Comparison of ENCODE assay signal across 8 mouse cellular contexts in the genomic region with DNA sequence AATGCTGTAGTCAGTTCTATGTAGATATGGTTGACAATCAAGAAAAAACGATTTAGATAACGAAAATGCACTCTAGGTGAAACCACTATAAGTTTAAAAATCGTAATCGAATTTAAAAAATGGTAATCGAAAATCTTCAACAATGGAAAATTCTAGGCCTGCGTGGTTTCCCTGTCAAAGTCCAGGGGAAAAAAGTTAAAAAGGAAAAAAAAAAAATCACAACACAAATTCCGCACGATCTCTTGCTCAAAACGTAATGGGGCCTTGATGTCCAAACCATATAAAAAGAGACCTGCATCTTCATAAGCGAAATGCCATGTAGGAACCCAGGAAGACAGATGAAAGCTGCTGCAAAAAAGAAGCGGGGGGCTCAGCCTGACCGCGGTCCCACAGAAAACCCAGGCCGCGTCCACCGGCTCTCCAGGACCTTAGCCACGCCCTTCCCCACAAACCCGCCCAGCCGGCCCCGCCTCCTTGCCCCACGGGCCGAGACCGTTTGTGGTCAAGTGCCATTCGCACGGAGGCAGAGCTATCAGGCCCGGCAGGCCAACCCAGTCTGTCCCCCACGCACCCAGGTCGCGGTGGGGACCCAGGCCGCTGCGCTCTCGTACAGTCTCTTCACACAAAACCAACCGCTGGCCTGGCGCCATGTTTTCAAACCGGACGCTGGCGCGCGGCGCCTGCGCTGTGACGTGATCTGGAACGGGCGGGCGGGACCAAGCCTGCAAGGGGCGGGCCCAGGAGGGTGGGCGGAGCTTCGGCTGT. TPM values are rescaled to one million over a fixed set of nuclear protein-coding genes. Genes with fewer than 3 reads are reported as not detected.
A peak's percentile ranks its signal among the peaks of the same experiment; 100 is the strongest.
DNase-seq lines count a peak whose midpoint lies in the region; ATAC-seq and TF ChIP-seq lines count a peak whose summit lies in the region.

A gene (minus strand): TSS at position 687 of the 765 bp plus-strand sequence.

- H3K4me3 ChIP-seq in heart, embryonic 10.5 days, result peak within 1 kb of the TSS; percentile 95
- H3K4me3 ChIP-seq in kidney, embryonic 14.5 days (ENCODE audit: low read length), result peak within 1 kb of the TSS; percentile 86
- H3K4me3 ChIP-seq in limb, embryonic 15.5 days, result peak within 1 kb of the TSS; percentile 87
- peak within 1 kb of the TSS; percentile 91 for H3K4me3 ChIP-seq in midbrain, postnatal 0 days (ENCODE audit: low read depth, low read length)

- H3K4me2 ChIP-seq in kidney, embryonic 14.5 days (replicated peaks; ENCODE audit: low read depth, low read length), result peak within 1 kb of the TSS; percentile 47
- peak within 1 kb of the TSS; percentile 52 for H3K4me2 ChIP-seq in limb, embryonic 15.5 days
- peak within 1 kb of the TSS; percentile 64 for H3K4me2 ChIP-seq in midbrain, postnatal 0 days (ENCODE audit: low read depth, low read length, poor library complexity, severe bottlenecking)

- ATAC-seq in erythroblast, adult 5-6 weeks (replicated peaks; ENCODE audit: low FRiP score, poor library complexity, severe bottlenecking), result peak; percentile 96
- peak; percentile 99 for ATAC-seq in kidney, embryonic 14.5 days (ENCODE audit: low FRiP score, low TSS enrichment)
- peak; percentile 94 for ATAC-seq in limb, embryonic 15.5 days (ENCODE audit: insufficient number of reproducible peaks, low FRiP score, low TSS enrichment, low read depth)
- ATAC-seq in midbrain, postnatal 0 days (ENCODE audit: low FRiP score), result peak; percentile 95

- H3K4me1 ChIP-seq in heart, embryonic 10.5 days, result no peaks in the 10 kb centered on the region
- H3K4me1 ChIP-seq in kidney, embryonic 14.5 days (ENCODE audit: control insufficient read depth, insufficient read depth, low read length), result no peaks in the 10 kb centered on the region
- H3K4me1 ChIP-seq in limb, embryonic 15.5 days, result no peaks in the 10 kb centered on the region
- H3K4me1 ChIP-seq in midbrain, postnatal 0 days (ENCODE audit: insufficient read depth, low read length), result no peaks in the 10 kb centered on the region

- peak; percentile 95 for DNase-seq in B cell, adult 2 months
- peak; percentile 95 for DNase-seq in brain, embryonic 14.5 days (ENCODE audit: low read depth)
- peak; percentile 96 for DNase-seq in heart, embryonic 10.5 days (ENCODE audit: low spot score)
- peak; percentile 92 for DNase-seq in midbrain, postnatal 0 days (ENCODE audit: low spot score)
- peak; percentile 96 to 98 for DNase-seq in spleen, postnatal 10 days (ENCODE audit: low spot score in 2 of 2)

- peak within 1 kb of the TSS; percentile 98 for H3K27ac ChIP-seq in heart, embryonic 10.5 days
- peak within 1 kb of the TSS; percentile 87 for H3K27ac ChIP-seq in kidney, embryonic 14.5 days (ENCODE audit: low read depth, low read length)
- peak within 1 kb of the TSS; percentile 92 for H3K27ac ChIP-seq in limb, embryonic 15.5 days
- H3K27ac ChIP-seq in midbrain, postnatal 0 days (ENCODE audit: low read depth, low read length), result no peak within 1 kb of the TSS

- no peak for TF ChIP-seq CTCF in brain, embryonic 14.5 days (IDR thresholded peaks at IDR 0.05; ENCODE audit: borderline replicate concordance, extremely low read depth, insufficient read depth, insufficient read length)
- TF ChIP-seq CTCF in midbrain, postnatal 0 days (IDR thresholded peaks at IDR 0.05), result no peak

- no peaks in the 10 kb centered on the region for H3K27me3 ChIP-seq in heart, embryonic 10.5 days (ENCODE audit: insufficient read depth, poor library complexity, severe bottlenecking)
- H3K27me3 ChIP-seq in kidney, embryonic 14.5 days (ENCODE audit: control insufficient read depth, insufficient read depth, low read length), result no peaks in the 10 kb centered on the region
- H3K27me3 ChIP-seq in limb, embryonic 15.5 days, result no peaks in the 10 kb centered on the region
- H3K27me3 ChIP-seq in midbrain, postnatal 0 days (ENCODE audit: insufficient read depth, low read length), result no peaks in the 10 kb centered on the region

- H3K9me3 ChIP-seq in heart, embryonic 10.5 days, result no peaks in the 10 kb centered on the region
- no peaks in the 10 kb centered on the region for H3K9me3 ChIP-seq in kidney, embryonic 14.5 days (ENCODE audit: control insufficient read depth, low read length)
- H3K9me3 ChIP-seq in limb, embryonic 15.5 days, result no peaks in the 10 kb centered on the region
- H3K9me3 ChIP-seq in midbrain, postnatal 0 days (ENCODE audit: low read length), result no peaks in the 10 kb centered on the region

- peaks cover 15% of the 10 kb centered on the region for H3K36me3 ChIP-seq in heart, embryonic 10.5 days
- H3K36me3 ChIP-seq in kidney, embryonic 14.5 days (ENCODE audit: control insufficient read depth, insufficient read depth, low read length), result peaks cover 12% of the 10 kb centered on the region; the same call in 1 of the 2 replicates
- peaks cover 9% of the 10 kb centered on the region; the same call in 1 of the 2 replicates for H3K36me3 ChIP-seq in limb, embryonic 15.5 days
- H3K36me3 ChIP-seq in midbrain, postnatal 0 days (ENCODE audit: insufficient read depth, low read length), result no peaks in the 10 kb centered on the region

- WGBS in heart, embryonic 10.5 days, result 4% methylated on average over 48 of the region's 48 CpGs
- WGBS in kidney, embryonic 14.5 days, result 4% methylated on average over 48 of the region's 48 CpGs
- 3% methylated on average over 48 of the region's 48 CpGs for WGBS in limb, embryonic 15.5 days
- 3% methylated on average over 48 of the region's 48 CpGs for WGBS in midbrain, postnatal 0 days

- peak within 1 kb of the TSS; percentile 82 for H3K9ac ChIP-seq in kidney, embryonic 14.5 days (ENCODE audit: low read depth, low read length)
- H3K9ac ChIP-seq in limb, embryonic 15.5 days, result peak within 1 kb of the TSS; percentile 75
- H3K9ac ChIP-seq in midbrain, postnatal 0 days (replicated peaks; ENCODE audit: low read length, poor library complexity, severe bottlenecking), result peak within 1 kb of the TSS; percentile 63

- peak; percentile 45; the same call in 1 of the 2 replicates for TF ChIP-seq POLR2A in brain, embryonic 14.5 days (IDR thresholded peaks at IDR 0.05; ENCODE audit: borderline replicate concordance, extremely low read depth, insufficient read depth, insufficient read length, poor library complexity, severe bottlenecking)

RNA-seq across cellular contexts. Expression of the gene that starts here (rescaled TPM):
- 9.1 and 12.1 TPM in 2 replicates for polyA plus RNA-seq in brain, embryonic 14.5 days (2012; rRNA removed)
- total RNA-seq in erythroblast, adult 5-6 weeks (2015; ENCODE audit: low replicate concordance), result 0.84 and 1.2 TPM in 2 replicates
- total RNA-seq in erythroblast, adult 5-6 weeks (2017; ENCODE audit: low replicate concordance), result 2.6 and 5.4 TPM in 2 replicates
- polyA plus RNA-seq in heart, embryonic 10.5 days (2016; fragmentation: Nextera tagmentation; extraction: Ambion mirVana), result 16.0 and 16.4 TPM in 2 replicates
- 12.6 and 20.9 TPM in 2 replicates for polyA plus RNA-seq in kidney, embryonic 14.5 days (2014; fragmentation: Nextera tagmentation; extraction: Ambion mirVana)
- 10.7 and 10.9 TPM in 2 replicates for polyA plus RNA-seq in limb, embryonic 15.5 days (2015; fragmentation: Nextera tagmentation; extraction: Ambion mirVana)
- 3.2 and 8.1 TPM in 2 replicates for total RNA-seq in midbrain, postnatal 0 days (2014; rRNA removed)
- polyA plus RNA-seq in midbrain, postnatal 0 days (2015; fragmentation: Nextera tagmentation; extraction: Ambion mirVana), result 5.1 and 6.1 TPM in 2 replicates
